Mouse (Mus musculus): ENCODE measurements around the gene Ripor2.

GRCm38 (mm10) chr13:24608709-24609108 is 26.7 kb downstream of the Ripor2 start:
- TF ChIP-seq CTCF (IDR thresholded peaks at IDR 0.05) (no peak), POLR2A (IDR thresholded peaks at IDR 0.05; ENCODE audit: insufficient read depth, low read depth, low read length) (no peak), EP300 (IDR thresholded peaks at IDR 0.05; ENCODE audit: insufficient read depth, low read depth, low read length) (no peak)

Data from heart, adult 2 months (tissue).